In the genomic region with DNA sequence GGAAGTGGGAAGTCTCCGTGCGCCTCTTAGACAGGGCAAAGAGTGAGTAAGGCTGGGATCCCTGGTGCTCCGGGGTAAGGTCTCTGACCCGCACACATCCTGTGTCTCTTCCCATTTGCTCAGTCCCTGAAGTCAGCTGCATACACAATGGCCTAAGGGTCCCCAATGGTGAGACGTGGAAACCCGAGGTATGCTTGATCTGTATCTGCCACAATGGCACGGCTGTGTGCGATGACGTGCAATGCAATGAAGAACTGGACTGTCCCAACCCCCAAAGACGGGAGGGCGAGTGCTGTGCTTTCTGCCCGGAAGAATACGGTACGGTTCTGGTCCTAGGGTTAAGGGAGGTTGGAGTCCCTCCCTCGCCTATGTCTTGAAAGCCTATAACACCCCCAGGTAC, we compare ENCODE assay signal across 7 mouse cellular contexts. TPM values are rescaled to one million over a fixed set of nuclear protein-coding genes. Genes with fewer than 3 reads are reported as not detected.
A peak's percentile ranks its signal among the peaks of the same experiment; 100 is the strongest.
DNase-seq lines count a peak whose midpoint lies in the region; ATAC-seq and TF ChIP-seq lines count a peak whose summit lies in the region.

No protein-coding gene starts in this region.

- peaks cover 16% of the 10 kb centered on the region; the same call in 1 of the 2 replicates for H3K27me3 ChIP-seq in lung, postnatal 0 days (replicated peaks; ENCODE audit: insufficient read depth, low read length)
- H3K27me3 ChIP-seq in forebrain, postnatal 0 days (ENCODE audit: insufficient read depth, low read length), result peaks cover 35% of the 10 kb centered on the region
- H3K27me3 ChIP-seq in liver, embryonic 12.5 days (replicated peaks), result peaks cover 99% of the 10 kb centered on the region
- no peaks in the 10 kb centered on the region for H3K27me3 ChIP-seq in stomach, postnatal 0 days (ENCODE audit: control insufficient read depth, insufficient read depth, low read length)

- TF ChIP-seq EP300 in lung, postnatal 0 days (IDR thresholded peaks at IDR 0.05), result no peak
- no peak for TF ChIP-seq EP300 in stomach, postnatal 0 days (optimal IDR thresholded peaks at IDR 0.05)

- peak overlapping the region; percentile 42 for H3K4me3 ChIP-seq in lung, postnatal 0 days (ENCODE audit: low read depth, low read length)
- H3K4me3 ChIP-seq in forebrain, postnatal 0 days (ENCODE audit: low read depth, low read length), result peak overlapping the region; percentile 27
- H3K4me3 ChIP-seq in liver, embryonic 12.5 days, result peak overlapping the region; percentile 37
- peak overlapping the region; percentile 66 for H3K4me3 ChIP-seq in stomach, postnatal 0 days (ENCODE audit: low read depth, low read length)

- TF ChIP-seq CTCF in lung, postnatal 0 days (IDR thresholded peaks at IDR 0.05), result no peak
- TF ChIP-seq CTCF in forebrain, postnatal 0 days (IDR thresholded peaks at IDR 0.05; ENCODE audit: low read depth), result no peak
- TF ChIP-seq CTCF in stomach, postnatal 0 days (IDR thresholded peaks at IDR 0.05; ENCODE audit: low read depth), result no peak

- H3K4me1 ChIP-seq in lung, postnatal 0 days (ENCODE audit: insufficient read depth, low read depth, low read length), result no peaks in the 10 kb centered on the region
- no peaks in the 10 kb centered on the region for H3K4me1 ChIP-seq in forebrain, postnatal 0 days (ENCODE audit: insufficient read depth)
- peaks cover 14% of the 10 kb centered on the region for H3K4me1 ChIP-seq in liver, embryonic 12.5 days
- no peaks in the 10 kb centered on the region; the same call in 1 of the 2 replicates for H3K4me1 ChIP-seq in stomach, postnatal 0 days (replicated peaks; ENCODE audit: control insufficient read depth, insufficient read depth)

- no peaks in the 10 kb centered on the region for H3K9me3 ChIP-seq in lung, postnatal 0 days (ENCODE audit: low read length)
- H3K9me3 ChIP-seq in forebrain, postnatal 0 days (ENCODE audit: low read length), result no peaks in the 10 kb centered on the region
- no peaks in the 10 kb centered on the region for H3K9me3 ChIP-seq in liver, embryonic 12.5 days (replicated peaks)
- H3K9me3 ChIP-seq in stomach, postnatal 0 days (ENCODE audit: control insufficient read depth, low read length), result no peaks in the 10 kb centered on the region

- whole genome bisulfite sequencing in lung, postnatal 0 days, result under 1% methylated on average over 15 of the region's 15 CpGs
- WGBS in forebrain, postnatal 0 days, result 2% methylated on average over 15 of the region's 15 CpGs
- WGBS in liver, embryonic 12.5 days (ENCODE audit: insufficient replicate concordance), result 4% methylated on average over 15 of the region's 15 CpGs
- WGBS in stomach, postnatal 0 days, result 2% methylated on average over 15 of the region's 15 CpGs

- ATAC-seq in lung, postnatal 0 days, result no peak
- no peak for ATAC-seq in forebrain, postnatal 0 days
- no peak for ATAC-seq in liver, embryonic 12.5 days
- 0 out of 2 replicates have a peak, but pooled peaks have one; percentile 1 for ATAC-seq in stomach, postnatal 0 days (ENCODE audit: low FRiP score, low TSS enrichment)

- no peak overlapping the region for H3K27ac ChIP-seq in lung, postnatal 0 days (ENCODE audit: low read length)
- H3K27ac ChIP-seq in forebrain, postnatal 0 days (ENCODE audit: low read depth, low read length), result no peak overlapping the region
- peak overlapping the region; percentile 37; the same call in 1 of the 2 replicates for H3K27ac ChIP-seq in liver, embryonic 12.5 days
- peak overlapping the region; percentile 61 for H3K27ac ChIP-seq in stomach, postnatal 0 days (replicated peaks)

- H3K36me3 ChIP-seq in lung, postnatal 0 days (ENCODE audit: insufficient read depth, low read length), result no peaks in the 10 kb centered on the region
- no peaks in the 10 kb centered on the region for H3K36me3 ChIP-seq in forebrain, postnatal 0 days (ENCODE audit: insufficient read depth)
- no peaks in the 10 kb centered on the region for H3K36me3 ChIP-seq in liver, embryonic 12.5 days
- peaks cover 29% of the 10 kb centered on the region for H3K36me3 ChIP-seq in stomach, postnatal 0 days (ENCODE audit: control insufficient read depth, insufficient read depth, low read length)

- H3K4me2 ChIP-seq in lung, postnatal 0 days (replicated peaks; ENCODE audit: low read depth, low read length), result peak overlapping the region; percentile 61
- peak overlapping the region; percentile 53 for H3K4me2 ChIP-seq in forebrain, postnatal 0 days (ENCODE audit: low read depth)
- H3K4me2 ChIP-seq in liver, embryonic 12.5 days, result peak overlapping the region; percentile 64
- peak overlapping the region; percentile 57 for H3K4me2 ChIP-seq in stomach, postnatal 0 days (replicated peaks; ENCODE audit: low read depth)

- no peak overlapping the region for H3K9ac ChIP-seq in lung, postnatal 0 days (replicated peaks; ENCODE audit: low read depth)
- H3K9ac ChIP-seq in forebrain, postnatal 0 days, result no peak overlapping the region
- no peak overlapping the region for H3K9ac ChIP-seq in liver, embryonic 12.5 days
- H3K9ac ChIP-seq in stomach, postnatal 0 days (ENCODE audit: low read length), result peak overlapping the region; percentile 82

- DNase-seq in lung, postnatal 0 days (ENCODE audit: low spot score), result no peak
- no peak for DNase-seq in lung, adult 18-20 months
- no peak for DNase-seq in forebrain, postnatal 0 days
- no peak for DNase-seq in stomach, postnatal 0 days (ENCODE audit: low spot score)
- no peak for DNase-seq in adrenal gland, adult 18-20 months (ENCODE audit: low spot score in 2 of 2)
- no peak for DNase-seq in adrenal gland, postnatal 14 days

RNA-seq across cellular contexts. Expression of a gene that starts 1.8 kb away (rescaled TPM):
- 464 and 478 TPM in 2 replicates for polyA plus RNA-seq in lung, postnatal 0 days (2015; fragmentation: Nextera tagmentation; extraction: Ambion mirVana)
- 26.5 and 177 TPM in 2 replicates for total RNA-seq in forebrain, postnatal 0 days (2014; rRNA removed)
- polyA plus RNA-seq in forebrain, postnatal 0 days (2015; fragmentation: Nextera tagmentation; extraction: Ambion mirVana), result 33.2 and 43.3 TPM in 2 replicates
- 135 and 153 TPM in 2 replicates for polyA plus RNA-seq in liver, embryonic 12.5 days (2016; fragmentation: Nextera tagmentation; extraction: Ambion mirVana)
- polyA plus RNA-seq in stomach, postnatal 0 days (2015; fragmentation: Nextera tagmentation; extraction: Ambion mirVana), result 816 and 869 TPM in 2 replicates
- 10 to 100 TPM; 20.4 to 40.2 TPM for total RNA-seq in adrenal gland, adult 18-20 months (2021)
- total RNA-seq in adrenal gland, postnatal 14 days (2021), result 358 and 494 TPM in 2 replicates

RNA-seq across cellular contexts. Expression of a gene that starts 29.6 kb away (rescaled TPM):
- not detected in 2 replicates for polyA plus RNA-seq in lung, postnatal 0 days (2015; fragmentation: Nextera tagmentation; extraction: Ambion mirVana)
- total RNA-seq in forebrain, postnatal 0 days (2014; rRNA removed), result not detected in 2 replicates
- not detected in 2 replicates for polyA plus RNA-seq in forebrain, postnatal 0 days (2015; fragmentation: Nextera tagmentation; extraction: Ambion mirVana)
- polyA plus RNA-seq in liver, embryonic 12.5 days (2016; fragmentation: Nextera tagmentation; extraction: Ambion mirVana), result not detected in 2 replicates
- not detected in 2 replicates for polyA plus RNA-seq in stomach, postnatal 0 days (2015; fragmentation: Nextera tagmentation; extraction: Ambion mirVana)
- not detected for total RNA-seq in adrenal gland, adult 18-20 months (2021)
- total RNA-seq in adrenal gland, postnatal 14 days (2021), result not detected in 2 replicates

RNA-seq across cellular contexts. Expression of a gene that starts 38.3 kb away (rescaled TPM):
- 0.33 and 0.55 TPM in 2 replicates for polyA plus RNA-seq in lung, postnatal 0 days (2015; fragmentation: Nextera tagmentation; extraction: Ambion mirVana)
- 0.15 TPM in 1 of 2 replicates, not detected in the other for total RNA-seq in forebrain, postnatal 0 days (2014; rRNA removed)
- 0.09 and 0.13 TPM in 2 replicates for polyA plus RNA-seq in forebrain, postnatal 0 days (2015; fragmentation: Nextera tagmentation; extraction: Ambion mirVana)
- 0.17 TPM in 1 of 2 replicates, not detected in the other for polyA plus RNA-seq in liver, embryonic 12.5 days (2016; fragmentation: Nextera tagmentation; extraction: Ambion mirVana)
- 0.47 and 0.80 TPM in 2 replicates for polyA plus RNA-seq in stomach, postnatal 0 days (2015; fragmentation: Nextera tagmentation; extraction: Ambion mirVana)
- under 1 TPM in 1 of 2 experiments, not detected in 1; 0.80 TPM for total RNA-seq in adrenal gland, adult 18-20 months (2021)
- total RNA-seq in adrenal gland, postnatal 14 days (2021), result 0.26 TPM in 1 of 2 replicates, not detected in the other

RNA-seq across cellular contexts. Expression of a gene that starts 53.0 kb away (rescaled TPM):
- polyA plus RNA-seq in lung, postnatal 0 days (2015; fragmentation: Nextera tagmentation; extraction: Ambion mirVana), result 9.8 and 11.5 TPM in 2 replicates
- 184 and 202 TPM in 2 replicates for total RNA-seq in forebrain, postnatal 0 days (2014; rRNA removed)
- 22.3 and 24.9 TPM in 2 replicates for polyA plus RNA-seq in forebrain, postnatal 0 days (2015; fragmentation: Nextera tagmentation; extraction: Ambion mirVana)
- polyA plus RNA-seq in liver, embryonic 12.5 days (2016; fragmentation: Nextera tagmentation; extraction: Ambion mirVana), result 13.4 and 14.1 TPM in 2 replicates
- polyA plus RNA-seq in stomach, postnatal 0 days (2015; fragmentation: Nextera tagmentation; extraction: Ambion mirVana), result 4.9 and 5.4 TPM in 2 replicates
- 100 to 1,000 TPM; 107 to 115 TPM for total RNA-seq in adrenal gland, adult 18-20 months (2021)
- total RNA-seq in adrenal gland, postnatal 14 days (2021), result 101 and 109 TPM in 2 replicates

Comparison
In these comparisons a context has a peak if more than half of its experiments do, and no peak if none do; other contexts are left out.
1. H3K27ac ChIP-seq: peak in liver, embryonic 12.5 days (single experiment) and stomach, postnatal 0 days (single experiment); none in lung, postnatal 0 days (single experiment) and forebrain, postnatal 0 days (single experiment).
2. Peak in every context shown above with its lines, with median percentiles within 50 percentile points of each other: H3K4me2 ChIP-seq and H3K4me3 ChIP-seq.